Mouse (Mus musculus) heart, embryonic 16.5 days (tissue): ENCODE results near the gene Dffa. TPM values are rescaled to one million over a fixed set of nuclear protein-coding genes. Genes with fewer than 3 reads are reported as not detected.
"Not testable (repeated sequence)": the region's sequence is repeated elsewhere in the genome, so short reads cannot be mapped to it uniquely, and the experiment has no call there.

Source experiments
- ATAC-seq: fragments of 200-750 bp; cut with Nextera tagmentation; replicated peaks from 2 replicates; pipeline ENCODE4 v1.8.0; 2017; ENCODE audit warnings: moderate number of reproducible peaks; ENCODE audit not compliant: insufficient read depth, low FRiP score; ENCODE audit errors: extremely low read depth
- H3K27ac ChIP-seq: fragments of 300-500 bp; sonication (generic); 2 replicates; pipeline ENCODE4 v1.5.1; 2014; ENCODE audit warnings: mild to moderate bottlenecking, low read length, control low read depth, moderate library complexity
- H3K27me3 ChIP-seq: fragments of 300-500 bp; sonication (generic); 2 replicates; pipeline ENCODE4 v1.6.1; 2014; ENCODE audit warnings: low read length, mixed read lengths; ENCODE audit not compliant: control insufficient read depth, insufficient read depth
- H3K36me3 ChIP-seq: fragments of 300-500 bp; sonication (generic); 2 replicates; pipeline ENCODE4 v1.6.1; 2014; ENCODE audit not compliant: control insufficient read depth, insufficient read depth
- H3K4me1 ChIP-seq: fragments of 300-500 bp; sonication (generic); 2 replicates; pipeline ENCODE4 v1.6.1; 2014; ENCODE audit warnings: low read length, mixed read lengths; ENCODE audit not compliant: control insufficient read depth, insufficient read depth
- H3K4me2 ChIP-seq: fragments of 300-500 bp; sonication (generic); 2 replicates; pipeline ENCODE4 v1.6.1; 2014; ENCODE audit warnings: low read depth, mild to moderate bottlenecking, control low read depth, low read length
- H3K4me3 ChIP-seq: fragments of 300-500 bp; sonication (generic); 2 replicates; pipeline ENCODE4 v1.5.1; 2014; ENCODE audit warnings: mild to moderate bottlenecking, control low read depth, low read length
- H3K9ac ChIP-seq: fragments of 300-500 bp; sonication (generic); 2 replicates; pipeline ENCODE4 v1.6.1; 2014; ENCODE audit warnings: low read length, control low read depth
- H3K9me3 ChIP-seq: fragments of 300-500 bp; sonication (generic); replicated peaks from 2 replicates; pipeline ENCODE4 v1.6.1; 2016; ENCODE audit warnings: low read length; ENCODE audit not compliant: control insufficient read depth
- WGBS: fragments of 180-500 bp; shearing (Covaris S2); extraction: QIAGEN DNeasy Blood & Tissue Kit; methylation state at CpG from one replicate; pipeline ENCODE4 v1.1.7; 2014; 5-methylcytosine and 5-hydroxymethylcytosine counted together
- polyA plus RNA-seq: library from polyadenylated mRNA; unstranded; fragments of >200 nt; fragmentation: Nextera tagmentation; extraction: Ambion mirVana; gene quantifications from 2 replicates; pipeline ENCODE4 v1.2.1, GENCODE M21; 2015

Dffa gene
- polyA plus RNA-seq, 1 experiment from 2014 or later, result 29.3 TPM

- Histone ChIP-seq H3K27me3 (no peaks in the 10 kb centered on the region), H3K4me2 (peak overlapping the region; percentile 41), H3K4me3 (peak overlapping the region; percentile 17), H3K36me3 (no peaks in the 10 kb centered on the region), H3K27ac (peak overlapping the region; percentile 85), H3K9ac (peak overlapping the region; percentile 30), H3K4me1 (peaks cover 20% of the 10 kb centered on the region), H3K9me3 (no peaks in the 10 kb centered on the region)
- WGBS, result 42% methylated on average over 17 of the region's 17 CpGs
- ATAC-seq, result peak; percentile 96
Observed at GRCm38 (mm10) chr4:149081528-149081927, 22.4 kb upstream of the Dffa start.

GRCm38 (mm10) chr4:149085381-149085780 lies 18.6 kb upstream of the Dffa start:
- ATAC-seq, result no peak

GRCm38 (mm10) chr4:149091364-149091763 lies 12.6 kb upstream of the Dffa start:
- ATAC-seq, result no peak
- Histone ChIP-seq H3K9me3 (no peaks in the 10 kb centered on the region), H3K36me3 (peaks cover 7% of the 10 kb centered on the region), H3K4me1 (0 out of 2 replicates have a peak, but pooled peaks cover 5% of the 10 kb centered on the region), H3K4me3 (no peak overlapping the region), H3K9ac (no peak overlapping the region), H3K27me3 (no peaks in the 10 kb centered on the region), H3K4me2 (no peak overlapping the region), H3K27ac (no peak overlapping the region)
- 62% methylated on average over 8 of the region's 8 CpGs for WGBS

More at GRCm38 (mm10) chr4:149085381-149085780, 18.6 kb upstream of the Dffa start:
- Histone ChIP-seq H3K27me3 (no peaks in the 10 kb centered on the region), H3K4me1 (peaks cover 17% of the 10 kb centered on the region), H3K9me3 (no peaks in the 10 kb centered on the region), H3K36me3 (no peaks in the 10 kb centered on the region), H3K27ac (no peak overlapping the region), H3K9ac (no peak overlapping the region), H3K4me3 (no peak overlapping the region), H3K4me2 (no peak overlapping the region)
- 52% methylated on average over 5 of the region's 5 CpGs for WGBS

DNA sequence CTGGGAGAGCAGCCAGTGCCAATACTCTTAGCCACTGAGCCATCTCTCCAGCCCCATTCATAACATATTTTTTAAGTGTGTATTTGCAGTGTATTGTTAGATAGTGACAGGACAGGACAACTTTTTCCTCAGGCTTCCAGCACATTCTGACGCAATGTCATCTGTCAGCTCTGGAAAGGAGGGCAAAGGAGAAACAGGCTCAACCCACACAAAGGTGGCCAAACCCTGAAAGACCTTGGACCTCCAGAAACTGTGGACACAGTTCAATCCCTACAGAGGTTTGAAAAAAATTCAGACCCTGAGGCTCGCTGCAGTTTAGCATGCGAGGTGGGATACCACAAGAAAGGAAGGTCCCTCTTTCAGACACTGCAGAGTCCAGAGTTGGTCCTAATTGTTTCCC lies 6.0 kb upstream of the Dffa start:
- Histone ChIP-seq H3K4me1 (peaks cover 11% of the 10 kb centered on the region), H3K27ac (no peak overlapping the region), H3K4me3 (peak overlapping the region; percentile 88), H3K36me3 (peaks cover 1% of the 10 kb centered on the region), H3K9me3 (no peaks in the 10 kb centered on the region), H3K9ac (peak overlapping the region; percentile 91), H3K27me3 (no peaks in the 10 kb centered on the region), H3K4me2 (peak overlapping the region; percentile 95)
- no peak for ATAC-seq
- 66% methylated on average over 3 of the region's 3 CpGs for WGBS

DNA sequence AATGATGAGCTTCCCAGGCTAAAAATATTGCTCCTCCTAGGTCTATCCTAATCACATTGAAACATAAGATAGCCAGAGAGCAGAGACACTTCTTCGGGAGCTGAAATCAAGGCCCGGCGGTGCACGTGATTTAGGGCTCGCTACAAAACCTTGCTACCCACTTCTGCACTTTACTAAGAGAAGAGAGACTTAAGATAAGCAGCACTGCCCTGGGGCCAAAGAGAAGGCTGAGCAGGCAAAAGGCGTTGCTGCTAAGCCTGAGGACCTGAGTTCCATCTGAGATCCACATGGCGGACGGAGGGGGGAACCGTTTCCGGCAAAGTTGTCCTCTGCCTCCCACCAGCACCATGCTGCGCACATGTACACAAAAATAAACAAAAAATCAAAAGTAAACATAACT lies 5.4 kb upstream of the Dffa start:
- peak overlapping the region; percentile 88 for H3K4me3 ChIP-seq
- H3K27me3 ChIP-seq, result no peaks in the 10 kb centered on the region
- H3K4me2 ChIP-seq, result peak overlapping the region; percentile 95
- no peak for ATAC-seq
- H3K9ac ChIP-seq, result peak overlapping the region; percentile 91
- no peaks in the 10 kb centered on the region for H3K36me3 ChIP-seq
- no peaks in the 10 kb centered on the region for H3K9me3 ChIP-seq
- 3% methylated on average over 11 of the region's 11 CpGs for WGBS
- H3K27ac ChIP-seq, result no peak overlapping the region
- peaks cover 11% of the 10 kb centered on the region for H3K4me1 ChIP-seq

GRCm38 (mm10) chr4:149099369-149100017 lies 4.5 kb upstream of the Dffa start, which contains the start of gene Pex14:
Gene Pex14 (minus strand): TSS chr4:149099876.
- no peaks in the 10 kb centered on the region for H3K27me3 ChIP-seq
- peak; percentile 68 for ATAC-seq
- H3K27ac ChIP-seq, result peak within 1 kb of the TSS; percentile 53
- no peaks in the 10 kb centered on the region for H3K9me3 ChIP-seq
- under 1% methylated on average over 50 of the region's 50 CpGs for WGBS
- H3K4me3 ChIP-seq, result peak within 1 kb of the TSS; percentile 88
- no peaks in the 10 kb centered on the region for H3K36me3 ChIP-seq
- H3K9ac ChIP-seq, result peak within 1 kb of the TSS; percentile 91
- H3K4me1 ChIP-seq, result peaks cover 12% of the 10 kb centered on the region
- H3K4me2 ChIP-seq, result peak within 1 kb of the TSS; percentile 95

GRCm38 (mm10) chr4:149100449-149100848 lies 3.5 kb upstream of the Dffa start:
- H3K4me1 ChIP-seq, result peaks cover 19% of the 10 kb centered on the region
- not testable (repeated sequence) for H3K9me3 ChIP-seq, H3K36me3 ChIP-seq, H3K4me3 ChIP-seq, H3K27ac ChIP-seq, H3K27me3 ChIP-seq, H3K9ac ChIP-seq, ATAC-seq, H3K4me2 ChIP-seq
- 84% methylated on average over 12 of the region's 12 CpGs for WGBS

DNA sequence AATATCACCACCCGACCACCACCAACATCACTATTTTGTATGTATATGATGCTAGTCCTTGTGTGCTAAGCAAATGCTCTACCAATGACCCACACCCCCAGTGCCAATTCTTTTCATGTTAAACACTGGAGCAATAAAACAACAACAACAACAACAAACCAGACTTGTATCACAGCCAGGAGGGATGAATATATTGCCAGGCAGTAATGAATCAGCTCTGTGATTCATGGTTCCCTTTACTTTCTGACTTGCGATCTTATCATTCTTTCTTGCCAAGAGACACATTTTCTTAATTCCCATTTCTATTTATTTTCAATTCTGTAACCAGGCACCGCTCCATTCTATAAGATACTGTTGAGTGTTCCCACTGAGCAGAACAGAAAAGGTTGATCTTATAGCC lies 2.5 kb upstream of the Dffa start:
- peaks cover 19% of the 10 kb centered on the region for H3K4me1 ChIP-seq
- no peaks in the 10 kb centered on the region for H3K9me3 ChIP-seq
- H3K27ac ChIP-seq, result no peak overlapping the region
- WGBS, result 83% methylated on average over 3 of the region's 3 CpGs
- H3K27me3 ChIP-seq, result no peaks in the 10 kb centered on the region
- no peak overlapping the region for H3K4me3 ChIP-seq
- ATAC-seq, result no peak
- no peak overlapping the region for H3K4me2 ChIP-seq
- H3K36me3 ChIP-seq, result no peaks in the 10 kb centered on the region
- H3K9ac ChIP-seq, result no peak overlapping the region

DNA sequence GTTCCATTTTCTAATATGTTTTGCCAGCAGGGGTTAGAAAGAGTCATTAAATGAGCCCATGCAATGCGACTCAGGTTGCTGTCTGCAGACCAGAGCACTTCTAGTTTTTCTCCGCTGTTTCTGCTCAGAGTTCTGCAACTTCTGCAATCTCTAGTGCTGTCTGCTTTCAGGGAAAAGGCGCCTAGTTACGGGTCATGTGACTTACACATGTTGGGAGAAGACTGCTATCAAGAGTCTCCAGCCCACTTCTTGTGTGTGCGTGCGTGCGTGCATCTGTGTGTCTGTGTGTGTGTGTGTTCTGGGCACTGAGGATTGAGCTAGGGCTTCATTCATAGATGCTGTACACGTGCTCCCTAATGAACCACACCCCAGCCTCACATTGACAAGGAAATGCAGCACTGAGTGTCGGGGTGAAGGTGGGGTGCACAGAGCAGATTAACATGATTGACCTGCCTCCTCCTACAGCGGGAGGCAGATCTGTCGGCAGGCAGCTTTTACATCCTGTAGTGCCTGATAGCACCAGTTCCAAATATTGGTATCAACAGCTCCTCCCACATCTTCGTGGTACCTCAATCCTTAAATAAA lies 16.1 kb downstream of the Dffa start:
- not testable (repeated sequence) for H3K9me3 ChIP-seq, H3K27ac ChIP-seq, H3K36me3 ChIP-seq, ATAC-seq, H3K4me1 ChIP-seq, H3K4me2 ChIP-seq, H3K4me3 ChIP-seq, H3K27me3 ChIP-seq, H3K9ac ChIP-seq
- 79% methylated on average over 12 of the region's 12 CpGs for WGBS
